Mouse (Mus musculus) A20 (cell line): ENCODE data around the gene P3h3.
"Not testable (repeated sequence)": the region's sequence is repeated elsewhere in the genome, so short reads cannot be mapped to it uniquely, and the experiment has no call there.

Experiments used
- DNase-seq: peaks from one replicate; pipeline ENCODE4 v3.0.0-alpha.2; 2011; ENCODE audit warnings: low read depth, low spot score

Gene P3h3

GRCm38 (mm10) chr6:124831199-124831598 is 26.4 kb downstream of the P3h3 start:
- not testable (repeated sequence) for DNase-seq

- peak; percentile 97 for DNase-seq
These were observed 27.5 kb downstream of the P3h3 start for GRCm38 (mm10) chr6:124829799-124830700.

GRCm38 (mm10) chr6:124828868-124829798 is 28.4 kb downstream of the P3h3 start, which contains the start of the genes Usp5 and Cdca3:
Gene Usp5, minus strand, starts transcription at chr6:124829484.
Gene Cdca3, plus strand, starts transcription at chr6:124829547.
- DNase-seq = peak; percentile 100

GRCm38 (mm10) chr6:124828101-124828592 is 29.4 kb downstream of the P3h3 start:
- DNase-seq = peak; percentile 78

- DNase-seq = no peak
These were observed 35.5 kb downstream of the P3h3 start for GRCm38 (mm10) chr6:124822049-124822448.

GRCm38 (mm10) chr6:124820891-124821290 is 36.7 kb downstream of the P3h3 start:
- no peak for DNase-seq

- no peak for DNase-seq
These were observed 39.6 kb downstream of the P3h3 start for GRCm38 (mm10) chr6:124817971-124818370.

- no peak for DNase-seq
These were observed 40.0 kb downstream of the P3h3 start for GRCm38 (mm10) chr6:124817563-124817962.

- no peak for DNase-seq
These were observed 40.4 kb downstream of the P3h3 start for GRCm38 (mm10) chr6:124817125-124817524.

- no peak for DNase-seq
These were observed 40.9 kb downstream of the P3h3 start for GRCm38 (mm10) chr6:124816611-124817010.

- no peak for DNase-seq
These were observed 42.4 kb downstream of the P3h3 start for GRCm38 (mm10) chr6:124814858-124815774.

GRCm38 (mm10) chr6:124814448-124814847 is 43.1 kb downstream of the P3h3 start:
- no peak for DNase-seq

GRCm38 (mm10) chr6:124813933-124814332 is 43.6 kb downstream of the P3h3 start, which contains the start of gene Tpi1:
Gene Tpi1, minus strand, starts transcription at chr6:124814296.
- peak; percentile 93 for DNase-seq

- DNase-seq = peak; percentile 84
These were observed 44.1 kb downstream of the P3h3 start for GRCm38 (mm10) chr6:124813496-124813895.

GRCm38 (mm10) chr6:124812848-124813247 is 44.7 kb downstream of the P3h3 start:
- no peak for DNase-seq

GRCm38 (mm10) chr6:124811701-124812560 is 45.6 kb downstream of the P3h3 start:
- DNase-seq = no peak

- no peak for DNase-seq
These were observed 46.2 kb downstream of the P3h3 start for GRCm38 (mm10) chr6:124811403-124811665.

- not testable (repeated sequence) for DNase-seq
These were observed 46.8 kb downstream of the P3h3 start for GRCm38 (mm10) chr6:124810566-124811402.
